Mouse (Mus musculus) heart, postnatal 0 days (tissue): ENCODE measurements around the gene Arid2. TPM values are rescaled to one million over a fixed set of nuclear protein-coding genes. Genes with fewer than 3 reads are reported as not detected.

Source experiments
- ATAC-seq: fragments of 200-750 bp; cut with Nextera tagmentation; 2 replicates; pipeline ENCODE4 v1.8.0; 2017; ENCODE audit warnings: low read depth, moderate number of reproducible peaks, moderate library complexity; ENCODE audit not compliant: insufficient read depth
- DNase-seq: peaks from one replicate; pipeline ENCODE4 v3.0.0-alpha.2; 2016; ENCODE audit warnings: low spot score
- H3K27ac ChIP-seq: fragments of 300-500 bp; sonication (generic); 2 replicates; pipeline ENCODE4 v1.5.1; 2014; ENCODE audit warnings: low read depth, mild to moderate bottlenecking
- H3K27me3 ChIP-seq: fragments of 300-500 bp; sonication (generic); 2 replicates; pipeline ENCODE4 v1.6.1; 2014; ENCODE audit warnings: low read length, mixed read lengths; ENCODE audit not compliant: control insufficient read depth, insufficient read depth
- H3K36me3 ChIP-seq: fragments of 300-500 bp; sonication (generic); replicated peaks from 2 replicates; pipeline ENCODE4 v1.6.1; 2014; ENCODE audit warnings: low read length, mixed read lengths; ENCODE audit not compliant: control insufficient read depth, insufficient read depth
- H3K4me1 ChIP-seq: fragments of 300-500 bp; sonication (generic); 2 replicates; pipeline ENCODE4 v1.6.1; 2014; ENCODE audit warnings: antibody characterized with exemption; ENCODE audit not compliant: control insufficient read depth, insufficient read depth
- H3K4me2 ChIP-seq: fragments of 300-500 bp; sonication (generic); 2 replicates; pipeline ENCODE4 v1.6.1; 2014; ENCODE audit warnings: low read depth, mild to moderate bottlenecking, low read length, moderate library complexity
- H3K4me3 ChIP-seq: fragments of 300-500 bp; sonication (generic); 2 replicates; pipeline ENCODE4 v1.5.1; 2014; ENCODE audit warnings: low read depth, low read length
- H3K9ac ChIP-seq: fragments of 300-500 bp; sonication (generic); replicated peaks from 2 replicates; pipeline ENCODE4 v1.6.1; 2014; ENCODE audit warnings: low read depth, low read length, mixed read lengths
- H3K9me3 ChIP-seq: fragments of 300-500 bp; sonication (generic); replicated peaks from 2 replicates; pipeline ENCODE4 v1.6.1; 2016; ENCODE audit warnings: low read length; ENCODE audit not compliant: control insufficient read depth
- CTCF ChIP-seq: IDR thresholded peaks from 2 replicates; pipeline ENCODE4 v1.5.1; 2016; ENCODE audit warnings: antibody characterized with exemption, control low read depth, low read depth
- EP300 ChIP-seq: IDR thresholded peaks from 2 replicates; pipeline ENCODE4 v1.6.1; 2016; ENCODE audit warnings: antibody characterized with exemption, low read depth
- WGBS: fragments of 180-500 bp; shearing (Covaris S2); extraction: QIAGEN DNeasy Blood & Tissue Kit; methylation state at CpG from one replicate; pipeline ENCODE4 v1.1.7; 2014; 5-methylcytosine and 5-hydroxymethylcytosine counted together
- polyA plus RNA-seq: library from polyadenylated mRNA; unstranded; fragments of >200 nt; fragmentation: Nextera tagmentation; extraction: Ambion mirVana; gene quantifications from 2 replicates; pipeline ENCODE4 v1.2.1, GENCODE M21; 2015
- total RNA-seq: library from RNA; depleted of rRNA; stranded (reverse); fragments of >200 nt; gene quantifications from 2 replicates; pipeline ENCODE4 v1.2.3, GENCODE M21; 2014; ENCODE audit warnings: low replicate concordance

Gene Arid2
- total and polyA plus RNA-seq, 2 experiments from 2014 or later: 8.2 to 28.4 TPM

DNA sequence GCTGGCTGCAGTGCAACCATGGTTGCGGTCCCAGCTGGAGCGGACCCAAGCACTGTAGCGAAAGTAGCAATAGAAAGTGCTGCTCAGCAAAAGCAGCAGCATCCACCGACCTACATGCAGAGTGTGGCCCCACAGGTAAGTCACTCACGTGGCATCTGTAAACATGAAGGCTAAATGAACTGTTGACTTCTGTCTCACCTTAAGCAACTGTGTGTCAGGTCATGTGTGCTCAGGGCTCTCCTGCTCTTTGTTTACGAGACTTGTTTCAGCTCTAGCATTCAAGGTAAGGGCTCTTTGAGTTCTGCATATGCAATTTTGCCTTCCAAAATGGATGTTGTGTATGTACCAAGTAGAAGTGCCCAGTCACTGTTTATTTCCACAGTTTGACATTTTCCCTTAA is 85.3 kb downstream of the Arid2 start:
- no peaks in the 10 kb centered on the region for H3K27me3 ChIP-seq
- no peak for ATAC-seq
- H3K9me3 ChIP-seq: no peaks in the 10 kb centered on the region
- H3K9ac ChIP-seq: no peak overlapping the region
- no peak for DNase-seq
- TF ChIP-seq EP300: no peak
- TF ChIP-seq CTCF: no peak
- H3K36me3 ChIP-seq: peaks cover 67% of the 10 kb centered on the region
- no peak overlapping the region for H3K27ac ChIP-seq
- WGBS: 92% methylated on average over 6 of the region's 6 CpGs
- H3K4me3 ChIP-seq: no peak overlapping the region
- H3K4me2 ChIP-seq: no peak overlapping the region
- H3K4me1 ChIP-seq: 0 out of 2 replicates have a peak, but pooled peaks cover 4% of the 10 kb centered on the region

- ATAC-seq (no peak), DNase-seq (no peak)
- Histone ChIP-seq H3K9me3 (no peaks in the 10 kb centered on the region), H3K36me3 (peaks cover 68% of the 10 kb centered on the region), H3K4me2 (no peak overlapping the region), H3K9ac (no peak overlapping the region), H3K27me3 (no peaks in the 10 kb centered on the region), H3K27ac (no peak overlapping the region), H3K4me1 (0 out of 2 replicates have a peak, but pooled peaks cover 4% of the 10 kb centered on the region), H3K4me3 (no peak overlapping the region)
- WGBS: 84% methylated on average over 5 of the region's 5 CpGs
- TF ChIP-seq EP300: no peak
Observed at GRCm38 (mm10) chr15:96373161-96373560, 85.8 kb downstream of the Arid2 start.

DNA sequence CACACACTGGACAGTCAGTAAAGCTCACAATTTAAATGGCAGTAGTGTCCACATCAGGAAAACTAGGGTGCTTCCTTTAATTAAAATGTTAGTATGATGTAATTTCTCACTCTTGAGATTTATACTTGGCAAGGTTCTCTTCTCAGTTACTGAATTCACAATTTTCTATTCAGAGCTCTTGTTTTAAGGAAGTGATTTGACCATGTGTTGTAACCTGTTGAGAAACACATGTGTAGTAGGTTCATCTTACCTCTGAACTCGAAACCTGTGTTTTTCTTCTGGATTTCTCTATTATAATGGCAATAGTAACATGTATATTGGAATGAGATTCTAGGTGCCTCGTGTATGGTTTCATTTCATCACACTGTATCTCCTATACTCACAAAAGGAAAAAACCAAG is 88.9 kb downstream of the Arid2 start:
- TF ChIP-seq EP300 (no peak), CTCF (no peak)
- 94% methylated on average over 2 of the region's 2 CpGs for WGBS
- peaks cover 58% of the 10 kb centered on the region for H3K36me3 ChIP-seq

DNA sequence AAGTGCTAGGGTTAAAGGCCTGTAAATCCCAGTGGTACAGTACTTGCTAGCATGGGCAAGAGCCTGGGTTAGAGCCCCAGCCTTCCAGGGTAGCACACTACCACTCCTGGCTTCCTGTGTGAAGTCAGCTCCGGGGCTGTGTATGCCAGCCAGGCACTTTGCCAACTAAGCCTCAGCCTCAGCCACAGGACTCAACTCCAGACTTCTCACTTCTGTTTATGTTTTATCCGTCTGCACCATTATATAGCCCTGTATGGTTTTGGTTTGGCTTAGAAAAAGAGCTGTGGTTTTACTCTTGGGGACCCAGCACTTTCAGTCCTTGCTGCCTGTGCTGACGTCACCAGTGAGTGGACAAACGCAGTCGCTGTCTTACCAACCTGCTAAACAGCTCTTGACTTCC is 89.9 kb downstream of the Arid2 start:
- TF ChIP-seq EP300 (no peak), CTCF (no peak)
- H3K9ac ChIP-seq: no peak overlapping the region
- H3K4me1 ChIP-seq: 0 out of 2 replicates have a peak, but pooled peaks cover 4% of the 10 kb centered on the region
- no peak overlapping the region for H3K4me2 ChIP-seq
- H3K9me3 ChIP-seq: no peaks in the 10 kb centered on the region
- peak; percentile 32 for DNase-seq
- peak; percentile 60 for ATAC-seq
- peaks cover 55% of the 10 kb centered on the region for H3K36me3 ChIP-seq
- WGBS: 59% methylated on average over 5 of the region's 5 CpGs
- no peak overlapping the region for H3K4me3 ChIP-seq
- H3K27me3 ChIP-seq: no peaks in the 10 kb centered on the region
- H3K27ac ChIP-seq: no peak overlapping the region

More for the DNA sequence above, 88.9 kb downstream of the Arid2 start:
- Histone ChIP-seq H3K9ac (no peak overlapping the region), H3K27ac (no peak overlapping the region), H3K4me2 (no peak overlapping the region), H3K4me3 (no peak overlapping the region), H3K27me3 (no peaks in the 10 kb centered on the region), H3K4me1 (0 out of 2 replicates have a peak, but pooled peaks cover 4% of the 10 kb centered on the region), H3K9me3 (no peaks in the 10 kb centered on the region)
- no peak for ATAC-seq
- DNase-seq: no peak

GRCm38 (mm10) chr15:96377701-96378100 is 90.4 kb downstream of the Arid2 start:
- H3K4me3 ChIP-seq: no peak overlapping the region
- ATAC-seq (no peak), DNase-seq (no peak)

DNA sequence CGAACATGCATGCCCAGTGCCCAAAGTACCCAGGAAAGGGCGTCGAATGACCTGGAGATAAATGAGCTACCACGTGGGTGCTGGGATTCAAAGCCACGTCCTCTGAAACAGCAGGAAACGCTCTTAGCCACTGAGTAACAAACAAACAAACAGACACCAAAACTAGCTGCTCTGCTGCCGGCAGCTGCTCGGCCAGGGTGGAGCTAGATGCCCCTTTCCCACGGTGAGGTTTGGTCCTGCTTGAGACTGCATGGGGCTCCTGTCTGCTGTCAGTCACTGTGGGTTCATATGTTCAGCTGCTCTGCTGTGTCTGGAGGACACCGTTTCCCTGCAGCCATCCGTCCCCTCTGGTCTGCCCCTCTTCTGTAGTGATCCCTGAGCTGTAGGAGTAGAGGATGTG is 94.9 kb downstream of the Arid2 start:
- no peak for TF ChIP-seq CTCF
- no peak for TF ChIP-seq EP300
- Histone ChIP-seq H3K9ac (no peak overlapping the region), H3K4me1 (0 out of 2 replicates have a peak, but pooled peaks cover 2% of the 10 kb centered on the region), H3K36me3 (peaks cover 58% of the 10 kb centered on the region), H3K4me3 (no peak overlapping the region), H3K27me3 (no peaks in the 10 kb centered on the region), H3K27ac (no peak overlapping the region), H3K4me2 (no peak overlapping the region), H3K9me3 (no peaks in the 10 kb centered on the region)
- DNase-seq: no peak
- WGBS: 80% methylated on average over 11 of the region's 11 CpGs
- no peak for ATAC-seq

More at GRCm38 (mm10) chr15:96377701-96378100, 90.4 kb downstream of the Arid2 start:
- no peak overlapping the region for H3K9ac ChIP-seq
- 0 out of 2 replicates have a peak, but pooled peaks cover 4% of the 10 kb centered on the region for H3K4me1 ChIP-seq
- H3K4me2 ChIP-seq: no peak overlapping the region
- no peak for TF ChIP-seq EP300
- no peak for TF ChIP-seq CTCF
- 73% methylated on average over 7 of the region's 7 CpGs for WGBS
- H3K36me3 ChIP-seq: peaks cover 55% of the 10 kb centered on the region
- no peaks in the 10 kb centered on the region for H3K27me3 ChIP-seq
- no peak overlapping the region for H3K27ac ChIP-seq
- no peaks in the 10 kb centered on the region for H3K9me3 ChIP-seq
